Mouse (Mus musculus): ENCODE data around the gene Abca8b.
A peak's percentile ranks its signal among the peaks of the same experiment; 100 is the strongest.
"Not testable (repeated sequence)": the region's sequence is repeated elsewhere in the genome, so short reads cannot be mapped to it uniquely, and the experiment has no call there.

Gene Abca8b

GRCm38 (mm10) chr11:109995624-109996023 is at the start of gene Abca8b:
TSS of gene Abca8b (minus strand) at chr11:109995845.
- DNase-seq (ENCODE audit: low spot score in 2 of 2) = peak; percentile 85 to 90

DNA sequence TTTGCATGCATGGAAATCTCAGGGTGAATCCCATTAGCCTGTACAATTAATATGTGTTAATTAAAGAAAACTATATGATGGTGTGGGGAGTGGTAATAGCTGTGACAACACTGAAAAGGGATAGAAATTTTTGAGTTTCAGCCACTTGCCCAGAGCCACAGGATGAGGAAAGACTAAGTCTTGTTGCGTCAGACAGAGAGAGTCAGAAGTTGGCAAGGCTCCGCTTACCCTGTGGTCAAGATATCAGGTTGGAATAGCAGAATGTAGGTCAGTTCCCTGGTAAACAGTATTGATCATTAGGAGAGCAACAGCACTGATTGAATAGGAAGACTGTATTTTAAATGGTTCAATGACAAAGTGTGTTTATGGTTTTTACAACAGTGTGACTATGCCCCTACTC is 42.1 kb upstream of the Abca8b start:
- DNase-seq (ENCODE audit: low spot score in 2 of 2) = no peak

GRCm38 (mm10) chr11:110028913-110029695 is 33.5 kb upstream of the Abca8b start:
- no peak for DNase-seq (ENCODE audit: low spot score in 2 of 2)

GRCm38 (mm10) chr11:110010836-110011546 is 15.3 kb upstream of the Abca8b start:
- no peak for DNase-seq (ENCODE audit: low spot score in 2 of 2)

DNA sequence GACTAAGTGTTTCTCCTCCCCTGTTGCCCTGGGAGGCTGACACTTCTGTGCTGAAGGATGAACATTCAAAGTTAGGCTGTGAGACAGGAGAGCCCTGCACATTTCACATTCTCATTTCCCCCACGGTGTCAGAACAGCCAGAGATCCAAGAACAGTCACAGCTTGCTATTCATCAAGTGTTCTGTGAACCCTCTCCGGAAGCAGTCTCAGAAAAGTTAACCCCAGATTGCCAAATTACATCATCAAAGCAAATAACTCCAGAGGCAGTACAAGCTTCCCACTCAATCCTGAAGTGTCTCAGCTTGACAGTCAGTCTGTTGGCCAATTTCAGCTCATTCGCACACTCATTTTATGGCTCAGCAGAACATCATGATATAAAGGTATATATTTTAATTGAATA is 632 bp downstream of the Abca8b start:
- peak in 1 of 2 experiments; percentile 32 for DNase-seq (ENCODE audit: low spot score in 2 of 2)

- DNase-seq (ENCODE audit: low spot score in 2 of 2) = no peak
These were observed 1.6 kb downstream of the Abca8b start for GRCm38 (mm10) chr11:109994014-109994413.

- DNase-seq (ENCODE audit: low spot score in 2 of 2) = no peak
These were observed 4.4 kb downstream of the Abca8b start for GRCm38 (mm10) chr11:109991270-109991669.

DNA sequence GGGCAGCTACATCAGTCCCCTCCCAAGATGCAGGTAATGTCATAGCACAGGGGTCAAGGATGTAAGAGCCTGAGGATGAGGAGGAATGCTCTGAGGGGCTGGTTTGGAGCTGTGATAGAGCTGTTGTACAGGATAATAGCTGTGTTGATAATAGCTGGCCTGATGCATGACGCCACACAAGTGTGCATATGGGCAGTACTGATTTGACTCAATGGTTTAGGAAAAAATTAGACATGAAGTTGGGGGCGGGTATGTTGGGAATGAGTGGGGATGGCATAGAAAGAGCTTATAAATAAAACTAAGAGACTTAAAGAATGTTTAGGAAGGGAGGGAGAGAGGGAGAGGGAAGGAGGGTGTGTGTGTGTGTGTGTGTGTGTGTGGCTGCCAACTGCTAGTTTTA is 5.4 kb downstream of the Abca8b start:
- no peak for DNase-seq (ENCODE audit: low spot score in 2 of 2)

- DNase-seq (ENCODE audit: low spot score in 2 of 2) = no peak
These were observed 7.5 kb downstream of the Abca8b start for GRCm38 (mm10) chr11:109988164-109988563.

- DNase-seq (ENCODE audit: low spot score in 2 of 2) = not testable (repeated sequence)
These were observed 8.1 kb downstream of the Abca8b start for GRCm38 (mm10) chr11:109987460-109988072.

DNA sequence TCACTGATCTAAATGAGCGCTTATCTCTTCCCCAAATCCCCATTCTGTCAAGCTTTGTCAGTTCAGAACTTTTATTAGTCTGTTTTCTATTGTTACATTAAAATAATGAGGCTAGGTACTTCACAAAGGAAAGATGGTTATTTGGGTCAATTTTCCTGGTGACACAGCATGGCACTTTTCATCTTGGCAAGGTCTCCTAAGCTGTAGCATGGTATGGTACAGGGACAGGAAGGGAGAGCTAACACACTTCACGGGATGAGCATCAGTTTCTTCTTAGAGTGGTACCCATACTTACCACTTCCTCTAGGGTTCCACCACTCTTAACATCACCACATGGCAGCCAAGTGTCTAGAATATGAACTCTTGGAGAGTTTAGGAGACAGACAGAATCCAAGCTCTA is 13.8 kb downstream of the Abca8b start:
- no peak for DNase-seq (ENCODE audit: low spot score in 2 of 2)

DNA sequence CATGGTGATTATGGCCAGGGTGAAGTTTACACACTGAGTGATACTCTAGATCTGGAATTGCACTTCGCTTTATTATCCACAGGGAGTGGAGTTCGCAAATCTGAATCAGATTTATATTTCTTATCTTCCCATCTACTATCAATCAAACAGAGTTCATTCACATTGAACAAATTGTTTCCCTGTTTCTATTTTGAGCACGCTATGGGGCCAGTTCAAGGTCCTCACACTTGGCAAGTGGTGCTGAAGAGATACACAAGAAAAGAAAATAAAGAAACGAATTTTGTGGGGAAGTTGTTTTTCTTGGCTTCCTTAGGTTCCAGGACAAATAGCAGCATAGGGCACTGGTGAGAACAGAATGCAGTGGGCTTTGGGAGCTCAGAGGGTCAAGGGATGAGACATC is 25.1 kb downstream of the Abca8b start:
- no peak for DNase-seq (ENCODE audit: low spot score in 2 of 2)

DNA sequence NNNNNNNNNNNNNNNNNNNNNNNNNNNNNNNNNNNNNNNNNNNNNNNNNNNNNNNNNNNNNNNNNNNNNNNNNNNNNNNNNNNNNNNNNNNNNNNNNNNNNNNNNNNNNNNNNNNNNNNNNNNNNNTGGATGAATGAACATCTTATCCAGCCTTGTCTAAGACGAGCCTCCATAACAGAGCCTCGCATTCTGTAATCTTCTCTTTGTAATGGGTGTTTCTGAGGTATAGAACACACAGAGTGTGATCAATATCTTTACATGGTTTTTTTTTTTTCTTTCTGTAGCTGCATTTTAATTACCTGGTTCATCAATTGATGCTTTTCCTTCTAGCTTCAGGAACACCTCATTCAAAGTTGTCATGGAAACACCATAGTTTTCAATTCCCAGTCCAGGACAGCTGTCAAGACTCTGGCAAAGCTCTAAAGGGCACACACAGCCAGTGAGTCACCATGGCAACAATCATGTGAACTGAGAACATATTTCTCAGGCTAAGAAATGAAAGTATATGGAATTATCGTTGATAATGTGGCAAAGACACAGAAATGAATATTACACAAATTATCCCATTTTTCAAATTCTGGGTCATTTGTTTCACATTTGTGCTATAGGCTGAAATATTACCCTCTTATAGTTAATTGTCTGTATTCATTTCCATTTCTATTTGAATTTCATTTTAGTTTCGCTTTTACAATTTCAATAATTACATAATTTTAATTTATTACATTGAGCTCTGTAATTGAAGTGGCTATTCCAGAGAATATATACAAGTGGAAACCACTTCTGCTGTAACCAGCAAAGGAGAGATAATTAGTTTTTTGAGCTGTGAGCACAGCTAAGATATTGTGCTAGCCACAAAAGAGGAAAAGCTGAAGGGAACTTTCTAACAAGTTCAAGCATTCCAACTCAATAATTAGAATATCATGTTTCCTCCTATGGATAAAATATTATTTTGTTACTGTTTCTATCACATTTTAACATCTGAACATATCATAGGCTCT is 33.9 kb downstream of the Abca8b start:
- no peak for DNase-seq (ENCODE audit: low spot score in 2 of 2)

DNA sequence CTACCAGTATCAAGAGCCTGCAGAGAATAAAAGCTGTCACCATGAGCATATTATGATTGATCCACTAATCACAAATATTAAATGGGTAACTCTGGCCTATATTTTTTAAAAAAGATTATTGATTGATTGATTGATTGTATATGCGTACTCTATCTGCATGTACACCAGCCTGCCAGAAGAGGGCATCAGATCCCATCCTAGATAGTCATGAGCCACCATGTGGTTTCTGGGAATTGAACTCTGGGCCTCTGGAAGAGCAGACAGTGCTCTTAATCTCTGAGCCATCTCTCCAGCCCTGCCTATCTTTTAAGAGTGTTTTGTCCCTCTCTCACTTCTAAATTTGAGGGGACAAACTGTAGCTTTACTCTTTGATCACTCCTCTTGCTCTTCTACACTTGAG is 40.5 kb downstream of the Abca8b start:
- no peak for DNase-seq (ENCODE audit: low spot score in 2 of 2)

- DNase-seq (ENCODE audit: low spot score in 2 of 2) = no peak
These were observed 58.7 kb downstream of the Abca8b start for GRCm38 (mm10) chr11:109936915-109937314.

- not testable (repeated sequence) for DNase-seq (ENCODE audit: low spot score in 2 of 2)
These were observed 62.4 kb downstream of the Abca8b start for GRCm38 (mm10) chr11:109933207-109933606.

GRCm38 (mm10) chr11:109928489-109928888 is 67.2 kb downstream of the Abca8b start:
- no peak for DNase-seq (ENCODE audit: low spot score in 2 of 2)

DNA sequence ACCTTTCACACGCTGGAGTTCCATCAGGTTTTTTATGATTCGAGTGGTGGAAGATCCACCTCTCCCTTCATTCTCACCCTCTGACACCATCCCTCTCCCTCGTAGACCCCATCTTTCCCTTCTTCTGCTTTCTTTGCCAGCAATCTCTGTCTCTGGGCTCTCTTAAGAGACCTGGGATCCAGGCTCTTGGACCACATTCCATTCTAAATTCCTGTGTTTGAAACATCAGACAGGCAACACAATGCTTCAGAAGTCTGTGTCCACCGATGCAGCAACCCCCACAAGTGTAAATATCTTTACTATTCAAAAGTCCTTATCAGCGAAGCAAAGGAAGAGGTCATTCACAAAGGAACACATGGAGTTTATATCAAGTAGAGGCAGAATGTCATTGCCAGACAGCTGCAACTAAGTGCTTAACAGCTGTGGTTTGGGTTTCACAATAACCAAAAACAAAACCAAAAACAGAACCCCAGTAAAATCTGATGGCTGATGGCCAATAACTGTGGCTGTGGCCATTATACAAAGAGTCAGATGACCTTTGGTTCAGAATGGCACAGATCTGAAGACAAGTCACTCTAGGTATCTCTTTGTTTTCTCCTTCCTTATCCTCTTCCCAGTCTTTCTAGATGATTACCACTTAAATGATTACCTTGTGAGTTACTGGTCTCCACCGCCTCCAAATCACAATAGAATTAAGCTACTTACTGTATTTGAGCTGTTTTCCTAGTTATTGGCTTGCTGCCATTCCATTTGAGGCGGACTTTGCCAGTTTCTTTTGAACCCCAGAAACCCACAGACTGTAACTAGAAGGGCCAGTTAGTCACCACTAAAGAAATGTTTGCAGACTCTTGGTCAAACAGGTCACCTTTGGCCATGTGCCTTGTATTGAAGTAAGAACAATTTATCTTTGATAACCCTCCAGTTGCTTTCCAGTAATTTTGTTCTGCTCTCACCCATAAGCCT is 68.6 kb downstream of the Abca8b start:
- no peak for DNase-seq (ENCODE audit: low spot score in 2 of 2)

DNA sequence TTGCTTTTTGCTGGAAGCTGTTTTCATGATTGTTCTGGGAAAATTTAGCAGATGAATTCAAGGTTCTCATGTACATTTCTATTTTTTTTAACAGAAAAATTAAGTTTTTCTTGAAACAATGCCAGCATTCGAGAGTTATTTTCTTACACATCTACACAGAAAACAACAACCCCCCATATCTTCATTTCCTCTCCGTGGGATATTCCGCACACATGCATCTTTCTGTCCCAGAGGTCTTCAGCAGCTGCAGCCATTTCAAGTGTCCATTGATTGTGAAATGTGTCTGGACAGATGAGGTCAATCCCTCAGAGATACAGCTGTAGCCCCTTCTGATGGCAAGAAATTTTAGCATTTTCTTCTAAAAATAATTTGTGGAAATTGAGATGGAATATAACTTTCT is 73.4 kb downstream of the Abca8b start:
- DNase-seq (ENCODE audit: low spot score in 2 of 2) = no peak

DNA sequence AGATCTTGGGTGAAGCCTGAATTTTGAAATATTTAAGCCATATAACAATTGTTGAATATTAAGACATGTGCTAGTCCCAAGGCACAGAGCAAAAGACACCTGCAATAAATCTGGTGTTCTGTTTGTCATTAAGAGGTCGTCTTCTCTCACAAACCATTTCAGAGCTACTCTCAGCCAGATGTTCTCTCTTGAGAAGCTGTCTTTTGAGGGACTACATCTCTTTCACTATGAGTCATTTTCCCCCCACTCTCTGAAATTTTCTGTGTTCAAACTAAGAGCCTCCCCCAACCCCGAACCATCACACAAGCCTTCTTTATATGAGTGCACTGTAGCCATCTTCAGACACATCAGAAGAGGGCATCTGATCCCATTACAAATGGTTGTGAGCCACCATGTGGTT is 76.2 kb downstream of the Abca8b start:
- no peak for DNase-seq (ENCODE audit: low spot score in 2 of 2)

Measured in right cerebral cortex, postnatal 36 days (tissue).